Mouse (Mus musculus) forebrain, postnatal 0 days (tissue): ENCODE data around the gene Anapc13. TPM values are rescaled to one million over a fixed set of nuclear protein-coding genes. Genes with fewer than 3 reads are reported as not detected.
A peak's percentile ranks its signal among the peaks of the same experiment; 100 is the strongest.

Experiments used
- ATAC-seq: fragments of 200-750 bp; cut with Nextera tagmentation; 2 replicates; pipeline ENCODE4 v1.8.0; 2017; ENCODE audit warnings: mild to moderate bottlenecking, moderate library complexity
- DNase-seq: peaks from one replicate; pipeline ENCODE4 v3.0.0-alpha.2; 2015
- H3K27ac ChIP-seq: fragments of 300-500 bp; sonication (generic); 2 replicates; pipeline ENCODE4 v1.5.1; 2014; ENCODE audit warnings: low read depth, mild to moderate bottlenecking, antibody characterized with exemption, low read length, moderate library complexity, mixed read lengths
- H3K27me3 ChIP-seq: fragments of 300-500 bp; sonication (generic); 2 replicates; pipeline ENCODE4 v1.6.1; 2014; ENCODE audit warnings: mild to moderate bottlenecking, low read length, mixed read lengths; ENCODE audit not compliant: insufficient read depth
- H3K36me3 ChIP-seq: fragments of 300-500 bp; sonication (generic); 2 replicates; pipeline ENCODE4 v1.6.1; 2014; ENCODE audit warnings: mild to moderate bottlenecking, moderate library complexity; ENCODE audit not compliant: insufficient read depth
- H3K4me1 ChIP-seq: fragments of 300-500 bp; sonication (generic); 2 replicates; pipeline ENCODE4 v1.6.1; 2014; ENCODE audit warnings: antibody characterized with exemption; ENCODE audit not compliant: insufficient read depth
- H3K4me2 ChIP-seq: fragments of 300-500 bp; sonication (generic); 2 replicates; pipeline ENCODE4 v1.6.1; 2014; ENCODE audit warnings: low read depth, mild to moderate bottlenecking, moderate library complexity
- H3K4me3 ChIP-seq: fragments of 300-500 bp; sonication (generic); 2 replicates; pipeline ENCODE4 v1.5.1; 2014; ENCODE audit warnings: low read depth, low read length, mixed read lengths
- H3K9ac ChIP-seq: fragments of 300-500 bp; sonication (generic); 2 replicates; pipeline ENCODE4 v1.6.1; 2014; ENCODE audit warnings: mild to moderate bottlenecking
- H3K9me3 ChIP-seq: fragments of 300-500 bp; sonication (generic); 2 replicates; pipeline ENCODE4 v1.6.1; 2016; ENCODE audit warnings: low read length
- CTCF ChIP-seq: sonication (generic); IDR thresholded peaks from 2 replicates; pipeline ENCODE4 v1.5.1; 2016; ENCODE audit warnings: antibody characterized with exemption, control low read depth, low read depth
- WGBS: fragments of 180-500 bp; shearing (Covaris S2); extraction: QIAGEN DNeasy Blood & Tissue Kit; methylation state at CpG from one replicate; pipeline ENCODE4 v1.1.7; 2014; 5-methylcytosine and 5-hydroxymethylcytosine counted together
- polyA plus RNA-seq: library from polyadenylated mRNA; unstranded; fragments of >200 nt; fragmentation: Nextera tagmentation; extraction: Ambion mirVana; gene quantifications from 2 replicates; pipeline ENCODE4 v1.2.1, GENCODE M21; 2015
- total RNA-seq: library from RNA; depleted of rRNA; stranded (reverse); fragments of >200 nt; gene quantifications from 2 replicates; pipeline ENCODE4 v1.2.3, GENCODE M21; 2014

Anapc13 gene
- total and polyA plus RNA-seq, 2 experiments from 2014 or later: 26.8 to 124 TPM

- TF ChIP-seq CTCF: no peak
- Histone ChIP-seq H3K27ac (no peak overlapping the region), H3K9me3 (no peaks in the 10 kb centered on the region), H3K27me3 (no peaks in the 10 kb centered on the region), H3K4me1 (peaks cover 12% of the 10 kb centered on the region), H3K4me3 (no peak overlapping the region), H3K36me3 (peaks cover 3% of the 10 kb centered on the region; the same call in 1 of the 2 replicates), H3K9ac (no peak overlapping the region), H3K4me2 (no peak overlapping the region)
- no peak for ATAC-seq
- WGBS: 86% methylated on average over 8 of the region's 8 CpGs
- DNase-seq: no peak
Observed at GRCm38 (mm10) chr9:102639510-102639909, 13.4 kb downstream of the Anapc13 start.

- H3K27ac ChIP-seq: no peak overlapping the region
- no peak overlapping the region for H3K9ac ChIP-seq
- ATAC-seq (no peak), DNase-seq (no peak)
- H3K27me3 ChIP-seq: no peaks in the 10 kb centered on the region
- H3K9me3 ChIP-seq: no peaks in the 10 kb centered on the region
- TF ChIP-seq CTCF: no peak
- no peak overlapping the region for H3K4me3 ChIP-seq
- 70% methylated on average over 6 of the region's 6 CpGs for WGBS
- no peaks in the 10 kb centered on the region for H3K36me3 ChIP-seq
- H3K4me1 ChIP-seq: peaks cover 16% of the 10 kb centered on the region
- no peak overlapping the region for H3K4me2 ChIP-seq
Observed at GRCm38 (mm10) chr9:102641531-102641930, 15.4 kb downstream of the Anapc13 start.

- H3K4me2 ChIP-seq: peak overlapping the region; percentile 39; the same call in 1 of the 2 replicates
- H3K9me3 ChIP-seq: no peaks in the 10 kb centered on the region
- TF ChIP-seq CTCF: no peak
- H3K9ac ChIP-seq: no peak overlapping the region
- H3K4me1 ChIP-seq: peaks cover 16% of the 10 kb centered on the region
- H3K27ac ChIP-seq: peak overlapping the region; percentile 67
- DNase-seq: no peak
- H3K36me3 ChIP-seq: no peaks in the 10 kb centered on the region
- H3K4me3 ChIP-seq: no peak overlapping the region
- ATAC-seq: no peak
- 47% methylated on average over 8 of the region's 8 CpGs for WGBS
- H3K27me3 ChIP-seq: no peaks in the 10 kb centered on the region
Observed at GRCm38 (mm10) chr9:102643071-102643485, 17.0 kb downstream of the Anapc13 start.

- no peaks in the 10 kb centered on the region for H3K27me3 ChIP-seq
- peak; percentile 96 for ATAC-seq
- 7% methylated on average over 10 of the region's 10 CpGs for WGBS
- H3K4me1 ChIP-seq: peaks cover 16% of the 10 kb centered on the region
- no peaks in the 10 kb centered on the region for H3K9me3 ChIP-seq
- H3K27ac ChIP-seq: peak overlapping the region; percentile 67
- TF ChIP-seq CTCF: no peak
- H3K36me3 ChIP-seq: no peaks in the 10 kb centered on the region
- no peak overlapping the region for H3K9ac ChIP-seq
- DNase-seq: peak; percentile 88
- H3K4me3 ChIP-seq: no peak overlapping the region
- H3K4me2 ChIP-seq: peak overlapping the region; percentile 39
Observed at GRCm38 (mm10) chr9:102643486-102644101, 17.5 kb downstream of the Anapc13 start.

GRCm38 (mm10) chr9:102645119-102645695 is 19.1 kb downstream of the Anapc13 start:
- no peak for ATAC-seq
- 77% methylated on average over 3 of the region's 3 CpGs for WGBS
- Histone ChIP-seq H3K27ac (no peak overlapping the region), H3K9ac (no peak overlapping the region), H3K27me3 (no peaks in the 10 kb centered on the region), H3K36me3 (no peaks in the 10 kb centered on the region), H3K4me1 (peaks cover 20% of the 10 kb centered on the region), H3K9me3 (no peaks in the 10 kb centered on the region), H3K4me2 (no peak overlapping the region), H3K4me3 (no peak overlapping the region)
- TF ChIP-seq CTCF: no peak
- no peak for DNase-seq

- Histone ChIP-seq H3K9me3 (no peaks in the 10 kb centered on the region), H3K36me3 (no peaks in the 10 kb centered on the region), H3K4me2 (no peak overlapping the region), H3K27me3 (no peaks in the 10 kb centered on the region), H3K4me1 (peaks cover 29% of the 10 kb centered on the region), H3K9ac (no peak overlapping the region), H3K4me3 (no peak overlapping the region), H3K27ac (no peak overlapping the region)
- WGBS: 81% methylated on average over 6 of the region's 6 CpGs
- no peak for DNase-seq
- ATAC-seq: no peak
- no peak for TF ChIP-seq CTCF
Observed at GRCm38 (mm10) chr9:102647010-102647409, 20.9 kb downstream of the Anapc13 start.

GRCm38 (mm10) chr9:102649917-102650527 is 23.9 kb downstream of the Anapc13 start:
- DNase-seq (peak; percentile 49), ATAC-seq (peak; percentile 47)
- H3K27me3 ChIP-seq: no peaks in the 10 kb centered on the region
- H3K27ac ChIP-seq: no peak overlapping the region
- WGBS: 20% methylated on average over 17 of the region's 17 CpGs
- no peaks in the 10 kb centered on the region for H3K9me3 ChIP-seq
- no peak overlapping the region for H3K9ac ChIP-seq
- no peak overlapping the region for H3K4me3 ChIP-seq
- no peaks in the 10 kb centered on the region for H3K36me3 ChIP-seq
- peaks cover 13% of the 10 kb centered on the region; the same call in 1 of the 2 replicates for H3K4me1 ChIP-seq
- TF ChIP-seq CTCF: no peak
- peak overlapping the region; percentile 21 for H3K4me2 ChIP-seq
